Mouse (Mus musculus) CH12.LX (cell line): ENCODE results near the gene Morn2. TPM values are rescaled to one million over a fixed set of nuclear protein-coding genes. Genes with fewer than 3 reads are reported as not detected.

ENCODE experiments used
- DNase-seq: peaks from one replicate; pipeline ENCODE4 v3.0.0-alpha.2; 2013; ENCODE audit errors: extremely low read depth
- H3K27ac ChIP-seq: 2 replicates; pipeline ENCODE4 v1.5.1; 2012; ENCODE audit warnings: low read depth, mild to moderate bottlenecking, control low read depth, moderate library complexity; ENCODE audit not compliant: insufficient read depth
- H3K27me3 ChIP-seq: replicated peaks from 2 replicates; pipeline ENCODE3; 2012; ENCODE audit warnings: inconsistent platforms
- H3K36me3 ChIP-seq, 2 experiments: replicated peaks in 1 of 2; 2 replicates each; pipeline versions ENCODE3 to v1.6.1; 2012; ENCODE audit warnings: inconsistent platforms in 1 of 2, low read length in 1 of 2, mild to moderate bottlenecking in 1 of 2, mixed read lengths in 1 of 2, moderate library complexity in 1 of 2; ENCODE audit not compliant: control insufficient read depth in 1 of 2, insufficient read depth in 1 of 2
- H3K4me1 ChIP-seq, 2 experiments: 2 replicates each; pipeline ENCODE4 v1.6.1; 2012; ENCODE audit warnings: inconsistent platforms in 1 of 2, moderate library complexity in 1 of 2; ENCODE audit not compliant: insufficient read depth in 2 of 2, control insufficient read depth in 1 of 2
- H3K4me2 ChIP-seq: 2 replicates; pipeline ENCODE4 v1.6.1; 2012; ENCODE audit warnings: low read depth, mild to moderate bottlenecking, control low read depth; ENCODE audit not compliant: poor library complexity, insufficient read depth, severe bottlenecking
- H3K4me3 ChIP-seq, 3 experiments: fragments of 150-350 bp in 1 of 3; sonication (generic) in 1 of 3; replicated peaks in 1 of 3; 2 replicates each; pipeline versions ENCODE3 to v1.5.1; 2011 to 2012; ENCODE audit warnings: low read depth in 2 of 3, low read length in 2 of 3, mild to moderate bottlenecking in 2 of 3, moderate library complexity in 2 of 3, control low read depth in 1 of 3, improper control_type of control experiment in 1 of 3, inconsistent platforms in 1 of 3, mixed read lengths in 1 of 3; ENCODE audit not compliant: poor library complexity in 1 of 3
- H3K79me2 ChIP-seq: replicated peaks from 2 replicates; pipeline ENCODE4 v1.6.1; 2012; ENCODE audit warnings: mild to moderate bottlenecking, moderate library complexity; ENCODE audit not compliant: control insufficient read depth, poor library complexity, insufficient read depth, severe bottlenecking; ENCODE audit errors: extremely low read depth
- H3K9ac ChIP-seq: 2 replicates; pipeline ENCODE4 v1.6.1; 2012; ENCODE audit warnings: low read depth, mild to moderate bottlenecking, control low read depth, moderate library complexity; ENCODE audit not compliant: insufficient read depth
- H3K9me3 ChIP-seq: replicated peaks from 2 replicates; pipeline ENCODE3; 2012; ENCODE audit warnings: low read length, inconsistent platforms, mixed read lengths
- BHLHE40 ChIP-seq: IDR thresholded peaks from 2 replicates; pipeline ENCODE4 v1.6.1; 2011; ENCODE audit warnings: mild to moderate bottlenecking, low read depth, low read length, improper control_type of control experiment
- E2F4 ChIP-seq: IDR thresholded peaks from 2 replicates; pipeline ENCODE4 v1.6.1; 2011; ENCODE audit warnings: low read depth, low read length, improper control_type of control experiment; ENCODE audit not compliant: insufficient replicate concordance
- ELF1 ChIP-seq: IDR thresholded peaks from 2 replicates; pipeline ENCODE4 v1.6.1; 2014; ENCODE audit warnings: low read depth, mild to moderate bottlenecking, inconsistent platforms, low read length, improper control_type of control experiment
- ETS1 ChIP-seq: conservative IDR thresholded peaks from 2 replicates; pipeline ENCODE4 v1.6.1; 2012; ENCODE audit warnings: low read depth, mild to moderate bottlenecking, inconsistent platforms, low read length, improper control_type of control experiment, moderate library complexity
- JUN ChIP-seq: IDR thresholded peaks from 2 replicates; pipeline ENCODE4 v1.6.1; 2011; ENCODE audit warnings: low read depth, mild to moderate bottlenecking, low read length, improper control_type of control experiment, moderate library complexity; ENCODE audit not compliant: insufficient read depth
- KAT2A ChIP-seq: IDR thresholded peaks from 2 replicates; pipeline ENCODE4 v1.6.1; 2012; ENCODE audit warnings: low read length, improper control_type of control experiment, inconsistent platforms; ENCODE audit not compliant: insufficient replicate concordance
- MAX ChIP-seq: IDR thresholded peaks from 2 replicates; pipeline ENCODE4 v1.6.1; 2011; ENCODE audit warnings: low read length, improper control_type of control experiment
- MXI1 ChIP-seq: IDR thresholded peaks from 2 replicates; pipeline ENCODE4 v1.6.1; 2011; ENCODE audit warnings: mild to moderate bottlenecking, low read depth, low read length, improper control_type of control experiment
- NRF1 ChIP-seq: IDR thresholded peaks from 2 replicates; pipeline ENCODE4 v1.6.1; 2014; ENCODE audit warnings: low read depth, mild to moderate bottlenecking, inconsistent platforms, low read length, improper control_type of control experiment, moderate library complexity
- POLR2A ChIP-seq: IDR thresholded peaks from 2 replicates; pipeline ENCODE4 v1.6.1; 2011; ENCODE audit warnings: low read depth, mild to moderate bottlenecking, improper control_type of control experiment, low read length
- SIN3A ChIP-seq: IDR thresholded peaks from 2 replicates; pipeline ENCODE4 v1.6.1; 2012; ENCODE audit warnings: low read length, improper control_type of control experiment, inconsistent platforms
- TBP ChIP-seq: conservative IDR thresholded peaks from 2 replicates; pipeline ENCODE4 v1.6.1; 2011; ENCODE audit warnings: low read depth, low read length, improper control_type of control experiment
- TCF12 ChIP-seq: IDR thresholded peaks from 2 replicates; pipeline ENCODE4 v1.6.1; 2014; ENCODE audit warnings: low read depth, mild to moderate bottlenecking, inconsistent platforms, low read length, improper control_type of control experiment
- UBTF ChIP-seq: IDR thresholded peaks from 2 replicates; pipeline ENCODE4 v1.6.1; 2012; ENCODE audit warnings: low read depth, mild to moderate bottlenecking, inconsistent platforms, low read length, improper control_type of control experiment, moderate library complexity
- USF1 ChIP-seq: IDR thresholded peaks from 2 replicates; pipeline ENCODE4 v1.6.1; 2014; ENCODE audit warnings: low read depth, mild to moderate bottlenecking, inconsistent platforms, low read length, improper control_type of control experiment
- ZC3H11A ChIP-seq: IDR thresholded peaks from 2 replicates; pipeline ENCODE4 v1.6.1; 2012; ENCODE audit warnings: low read depth, mild to moderate bottlenecking, inconsistent platforms, low read length, improper control_type of control experiment
- ZNF384 ChIP-seq: IDR thresholded peaks from 2 replicates; pipeline ENCODE4 v1.6.1; 2012; ENCODE audit warnings: low read depth, low read length, improper control_type of control experiment, inconsistent platforms
- dilution Hi-C: fragments of 300-500 bp; cut with MboI; formaldehyde crosslinking; loops from 2 replicates; pipeline ENCODE4 v1.14.3; 2020; ENCODE audit warnings: low sequenced_read_pairs; ENCODE audit not compliant: extremely low pct_unique_long_range_greater_than_20kb, extremely low pct_ligation_motif_present
- in situ Hi-C: fragments of 300-500 bp; cut with MboI; formaldehyde crosslinking; loops from 3 replicates; pipeline ENCODE4 v1.14.3; 2019; ENCODE audit warnings: low sequenced_read_pairs, low pct_ligation_motif_present, low pct_unique_long_range_greater_than_20kb, mixed read lengths
- polyA plus RNA-seq: library from polyadenylated mRNA; unstranded; fragments of >175 nt; gene quantifications from 2 replicates; pipeline ENCODE4 v1.2.1, GENCODE M21; 2012; ENCODE audit warnings: low read depth; ENCODE audit not compliant: insufficient read length
- total RNA-seq, 2 experiments: library from RNA; depleted of rRNA; stranded (reverse); fragments of 300-350 nt in 1 of 2; fragments of >200 nt in 1 of 2; gene quantifications; 2 replicates each; pipeline ENCODE4 v1.2.3; 2012 to 2014

Morn2 gene
- total and polyA plus RNA-seq, 3 experiments = 14.5 to 18.4 (median 17.2) TPM

DNA sequence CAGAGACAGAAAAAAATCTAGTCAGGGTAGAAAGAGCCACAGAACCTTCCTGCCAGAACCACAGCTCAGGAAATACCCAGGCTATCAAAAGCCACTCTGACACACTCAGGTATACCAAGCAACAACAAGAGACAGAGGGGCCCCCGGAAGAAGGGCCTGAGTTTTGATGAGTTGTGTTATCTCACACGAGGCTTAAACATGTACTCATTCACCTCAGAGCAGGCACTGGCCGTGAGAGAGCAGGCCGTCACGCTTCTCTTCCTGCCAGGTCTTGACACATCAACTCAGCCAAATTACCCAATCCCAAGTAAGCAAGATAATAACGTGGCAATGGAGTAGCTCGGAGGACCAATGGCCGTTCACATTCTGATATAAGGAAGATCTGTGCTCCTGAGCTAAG is 33.7 kb downstream of the Morn2 start:
- 0 out of 2 replicates have a peak, but pooled peaks have one; percentile 19 for TF ChIP-seq SIN3A
- TF ChIP-seq BHLHE40 = peak; percentile 68
- TF ChIP-seq POLR2A = 0 out of 2 replicates have a peak, but pooled peaks have one; percentile 32
- TF ChIP-seq E2F4 = no peak
- no peak for TF ChIP-seq NRF1
- TF ChIP-seq ETS1 = peak; percentile 51
- H3K4me2 ChIP-seq = peak overlapping the region; percentile 63; the same call in 1 of the 2 replicates
- no peaks in the 10 kb centered on the region for H3K36me3 ChIP-seq
- no peak overlapping the region for H3K27ac ChIP-seq
- dilution Hi-C loops = no loop called here
- H3K27me3 ChIP-seq = no peaks in the 10 kb centered on the region
- H3K9ac ChIP-seq = no peak overlapping the region
- in situ Hi-C loops = no loop called here
- peaks cover 7 to 27% of the 10 kb centered on the region in 2 experiments for H3K4me1 ChIP-seq
- no peak overlapping the region for H3K4me3 ChIP-seq
- H3K9me3 ChIP-seq = no peaks in the 10 kb centered on the region
- DNase-seq = peak; percentile 71
- no peaks in the 10 kb centered on the region for H3K79me2 ChIP-seq

DNA sequence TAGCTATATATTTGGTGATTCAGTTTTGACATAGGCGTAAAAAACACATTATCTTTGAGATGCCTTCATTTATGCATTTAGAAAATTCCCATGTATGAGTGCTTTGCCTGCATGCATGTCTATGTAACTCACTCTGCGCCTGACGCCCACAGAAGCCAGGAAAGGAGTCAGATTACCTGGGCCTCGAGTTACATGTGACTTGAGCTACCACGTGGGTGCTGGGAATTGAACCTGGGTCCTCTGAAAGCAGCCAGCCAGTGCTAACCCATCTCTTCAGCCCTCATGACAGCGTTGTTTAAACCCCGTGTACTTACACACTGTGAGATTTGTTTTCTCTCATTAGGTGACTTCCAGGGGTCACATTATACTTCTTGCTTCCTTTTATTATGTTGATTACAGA is 34.5 kb downstream of the Morn2 start:
- Histone ChIP-seq H3K9ac (no peak overlapping the region), H3K9me3 (no peaks in the 10 kb centered on the region), H3K4me1 (peaks cover 7 to 27% of the 10 kb centered on the region in 2 experiments), H3K27ac (no peak overlapping the region), H3K4me2 (no peak overlapping the region)
- no peak for TF ChIP-seq MAX
- TF ChIP-seq MXI1 = no peak
- TF ChIP-seq TCF12 = no peak
- no peak for TF ChIP-seq KAT2A
- no peak for TF ChIP-seq ELF1
- no peak for TF ChIP-seq USF1
- TF ChIP-seq ZNF384 = no peak
- TF ChIP-seq JUN = no peak
- TF ChIP-seq UBTF = no peak
- no peak for TF ChIP-seq ZC3H11A
- TF ChIP-seq NRF1 = no peak
- no peak for TF ChIP-seq TBP
- TF ChIP-seq, all 38 proteins: peak for 0
- no peak overlapping the region for H3K4me3 ChIP-seq
- no peaks in the 10 kb centered on the region for H3K27me3 ChIP-seq
- in situ Hi-C loops = no loop called here
- no peaks in the 10 kb centered on the region for H3K79me2 ChIP-seq
- dilution Hi-C loops = no loop called here
- no peaks in the 10 kb centered on the region for H3K36me3 ChIP-seq
- DNase-seq = no peak
